18 mouse cellular contexts compared by ENCODE assay signal in the genomic region with DNA sequence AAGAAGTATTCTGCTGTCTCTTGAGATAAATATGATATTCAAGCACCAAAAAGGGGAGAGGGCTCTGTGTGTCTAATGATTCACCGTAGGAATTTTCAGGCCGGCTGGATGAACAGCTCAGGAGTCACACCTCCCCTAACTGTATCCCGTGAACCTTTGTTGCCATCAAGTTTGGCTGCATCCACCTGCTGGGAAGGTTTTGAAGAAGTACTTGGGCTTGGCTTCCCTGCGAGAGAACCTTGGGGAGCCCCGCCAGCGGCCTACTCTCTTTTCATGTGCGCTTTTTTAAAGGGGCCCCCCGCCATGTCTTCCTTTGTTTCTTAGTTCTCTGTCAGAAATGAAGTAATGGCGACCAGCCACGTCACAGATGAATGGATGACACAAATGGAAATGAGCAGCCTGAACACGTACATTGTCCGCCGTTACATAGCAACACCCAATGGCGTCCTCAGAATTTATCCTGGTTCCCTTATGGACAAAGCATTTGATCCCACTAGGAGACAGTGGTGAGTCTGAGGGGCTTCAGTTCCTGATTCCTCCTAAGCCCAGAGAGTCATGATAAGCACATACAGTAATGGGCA. TPM values are rescaled to one million over a fixed set of nuclear protein-coding genes. Genes with fewer than 3 reads are reported as not detected.
DNase-seq lines count a peak whose midpoint lies in the region; ATAC-seq lines count a peak whose summit lies in the region.
"Had no signal": no experiment of that assay in that cellular context is flagged by ENCODE, and none has a peak within 500 bp of the region (broad histone marks: within the 10 kb centered on the region; RNA-seq: fewer than 3 reads in every experiment).

No protein-coding gene starts in this region.

- H3K4me1 ChIP-seq in hindbrain, embryonic 11.5 days (replicated peaks; ENCODE audit: control insufficient read depth, insufficient read depth, low read length), result no peaks in the 10 kb centered on the region
- H3K4me1 ChIP-seq in midbrain, embryonic 13.5 days (replicated peaks), result peaks cover 22% of the 10 kb centered on the region
- H3K4me1 ChIP-seq: lung, embryonic 15.5 days; megakaryocyte, embryonic 14.5 days had no signal

- no peaks in the 10 kb centered on the region for H3K27me3 ChIP-seq in hindbrain, embryonic 11.5 days (ENCODE audit: control insufficient read depth, insufficient read depth, low read length)
- H3K27me3 ChIP-seq in midbrain, embryonic 13.5 days, result no peaks in the 10 kb centered on the region
- H3K27me3 ChIP-seq: lung, embryonic 15.5 days; megakaryocyte, embryonic 14.5 days had no signal

- H3K4me2 ChIP-seq in hindbrain, embryonic 11.5 days (replicated peaks; ENCODE audit: low read depth, low read length), result 0 out of 2 replicates have a peak overlapping the region, but pooled peaks have one; percentile 6
- peak overlapping the region; percentile 13; the same call in 1 of the 2 replicates for H3K4me2 ChIP-seq in midbrain, embryonic 13.5 days (replicated peaks)
- H3K4me2 ChIP-seq: lung, embryonic 15.5 days had no signal

- H3K27ac ChIP-seq in hindbrain, embryonic 11.5 days (ENCODE audit: low read depth, low read length), result peak overlapping the region; percentile 86
- peak overlapping the region; percentile 86 for H3K27ac ChIP-seq in midbrain, embryonic 13.5 days
- H3K27ac ChIP-seq: lung, embryonic 15.5 days had no signal

- 34% methylated on average over 14 of the region's 14 CpGs for WGBS in hindbrain, embryonic 11.5 days
- 17% methylated on average over 14 of the region's 14 CpGs for WGBS in midbrain, embryonic 13.5 days

- peak; percentile 83 for ATAC-seq in hindbrain, embryonic 11.5 days (ENCODE audit: low FRiP score)
- ATAC-seq in midbrain, embryonic 13.5 days, result peak; percentile 77
- no peak for ATAC-seq in CD4-positive, CD25-positive, alpha-beta regulatory T cell, adult 4 months
- ATAC-seq: intestine, postnatal 0 days had no signal

- peak; percentile 20 for DNase-seq in retina, postnatal 1 day
- DNase-seq in retina, embryonic 14.5 days (ENCODE audit: low spot score), result no peak
- peak; percentile 83 for DNase-seq in hindbrain, embryonic 11.5 days (ENCODE audit: low spot score)
- DNase-seq in heart, adult 18-20 months, result no peak
- DNase-seq in frontal cortex, postnatal 25 days (ENCODE audit: low spot score in 2 of 2), result no peak
- DNase-seq in layer of hippocampus, adult 18-20 months (ENCODE audit: low spot score in 2 of 2), result no peak
- DNase-seq: adrenal gland, postnatal 25 days; kidney, postnatal 25 days; liver had no signal

- H3K9me3 ChIP-seq in hindbrain, embryonic 11.5 days (ENCODE audit: control insufficient read depth, low read length), result no peaks in the 10 kb centered on the region
- no peaks in the 10 kb centered on the region for H3K9me3 ChIP-seq in midbrain, embryonic 13.5 days
- H3K9me3 ChIP-seq: lung, embryonic 15.5 days had no signal

- no peak overlapping the region for H3K4me3 ChIP-seq in hindbrain, embryonic 11.5 days (ENCODE audit: low read depth, low read length)
- no peak overlapping the region for H3K4me3 ChIP-seq in midbrain, embryonic 13.5 days (replicated peaks)
- H3K4me3 ChIP-seq: lung, embryonic 15.5 days; megakaryocyte, embryonic 14.5 days had no signal

- peaks cover 4% of the 10 kb centered on the region; the same call in 1 of the 2 replicates for H3K36me3 ChIP-seq in hindbrain, embryonic 11.5 days (ENCODE audit: control insufficient read depth, insufficient read depth, low read length)
- H3K36me3 ChIP-seq in midbrain, embryonic 13.5 days, result peaks cover 56% of the 10 kb centered on the region

- H3K9ac ChIP-seq in hindbrain, embryonic 11.5 days (ENCODE audit: low read depth, low read length), result no peak overlapping the region
- H3K9ac ChIP-seq in midbrain, embryonic 13.5 days (replicated peaks), result no peak overlapping the region
- H3K9ac ChIP-seq: lung, embryonic 15.5 days had no signal

RNA-seq across cellular contexts. Expression of gene Gm10577, which starts 46.0 kb away (rescaled TPM):
- polyA plus RNA-seq in hindbrain, embryonic 11.5 days (2014; fragmentation: Nextera tagmentation; extraction: Ambion mirVana), result not detected in 2 replicates
- polyA plus RNA-seq in midbrain, embryonic 13.5 days (2015; fragmentation: Nextera tagmentation; extraction: Ambion mirVana), result not detected in 2 replicates
- not detected for polyA plus RNA-seq in CD4-positive, CD25-positive, alpha-beta regulatory T cell, adult 4 months (2017; shearing (Covaris generic))
- total RNA-seq in heart, adult 18-20 months (2021), result not detected
- not detected for total RNA-seq in layer of hippocampus, adult 18-20 months (2021)
- total RNA-seq: adrenal gland, postnatal 25 days; common myeloid progenitor, adult 5-6 weeks had no signal
- polyA plus RNA-seq: gonadal fat pad, adult 2 months; heart, postnatal 0 days; intestine, postnatal 0 days; lung, embryonic 15.5 days; testis, adult 2 months had no signal

Comparison
In these comparisons a context has a peak if more than half of its experiments do, and no peak if none do; other contexts are left out.
1. DNase-seq: peak in retina, postnatal 1 day (single experiment) and hindbrain, embryonic 11.5 days (single experiment); none in retina, embryonic 14.5 days (single experiment), heart, adult 18-20 months (0 of 2), frontal cortex, postnatal 25 days (0 of 2) and layer of hippocampus, adult 18-20 months (0 of 2).